ENCODE assay signal across 8 mouse cellular contexts in the genomic region with DNA sequence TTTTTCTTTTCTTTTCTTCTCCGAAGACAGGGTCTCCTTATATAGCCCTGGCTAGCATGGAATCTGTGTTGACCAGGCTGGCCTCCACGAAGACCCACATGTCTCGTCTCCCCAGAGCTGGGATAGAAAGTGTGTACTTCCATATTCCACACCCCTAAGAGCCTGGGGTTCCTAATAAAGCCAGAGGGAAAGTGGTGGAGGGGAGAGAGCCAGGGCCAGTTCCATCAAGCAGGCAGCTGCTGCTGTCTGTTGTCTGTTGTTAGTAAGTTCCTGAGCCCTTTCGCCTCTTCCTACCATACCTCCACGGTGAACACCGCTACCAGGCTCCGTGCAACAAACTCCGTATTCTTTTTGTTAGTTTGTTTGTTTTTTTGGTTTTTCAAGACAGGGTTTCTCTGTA. TPM values are rescaled to one million over a fixed set of nuclear protein-coding genes. Genes with fewer than 3 reads are reported as not detected.
DNase-seq lines count a peak whose midpoint lies in the region; ATAC-seq and TF ChIP-seq lines count a peak whose summit lies in the region.

No protein-coding gene starts in this region.

- H3K4me2 ChIP-seq in embryonic facial prominence, embryonic 15.5 days (replicated peaks) = peak overlapping the region; percentile 71
- H3K4me2 ChIP-seq in intestine, postnatal 0 days (replicated peaks; ENCODE audit: low read depth) = peak overlapping the region; percentile 67
- peak overlapping the region; percentile 59 for H3K4me2 ChIP-seq in neural tube, embryonic 14.5 days (ENCODE audit: low read depth, low read length)

- peaks cover 12% of the 10 kb centered on the region for H3K36me3 ChIP-seq in megakaryocyte, embryonic 14.5 days (replicated peaks; ENCODE audit: low read length)
- H3K36me3 ChIP-seq in embryonic facial prominence, embryonic 15.5 days = peaks cover 20% of the 10 kb centered on the region
- peaks cover 8% of the 10 kb centered on the region; the same call in 1 of the 2 replicates for H3K36me3 ChIP-seq in intestine, postnatal 0 days (ENCODE audit: control insufficient read depth, insufficient read depth)
- no peaks in the 10 kb centered on the region for H3K36me3 ChIP-seq in neural tube, embryonic 14.5 days (ENCODE audit: control insufficient read depth, insufficient read depth, low read length)

- peak overlapping the region; percentile 89 for H3K4me3 ChIP-seq in megakaryocyte, embryonic 14.5 days (replicated peaks)
- H3K4me3 ChIP-seq in embryonic facial prominence, embryonic 15.5 days (replicated peaks) = peak overlapping the region; percentile 65
- no peak overlapping the region for H3K4me3 ChIP-seq in intestine, postnatal 0 days (ENCODE audit: low read depth, low read length)
- no peak overlapping the region for H3K4me3 ChIP-seq in neural tube, embryonic 14.5 days (ENCODE audit: low read depth, low read length)

- no peaks in the 10 kb centered on the region for H3K9me3 ChIP-seq in megakaryocyte, embryonic 14.5 days
- no peaks in the 10 kb centered on the region for H3K9me3 ChIP-seq in embryonic facial prominence, embryonic 15.5 days (replicated peaks)
- no peaks in the 10 kb centered on the region for H3K9me3 ChIP-seq in intestine, postnatal 0 days (ENCODE audit: control insufficient read depth)
- H3K9me3 ChIP-seq in neural tube, embryonic 14.5 days (ENCODE audit: control insufficient read depth, low read length) = no peaks in the 10 kb centered on the region

- H3K27me3 ChIP-seq in megakaryocyte, embryonic 14.5 days (replicated peaks) = peaks cover 14% of the 10 kb centered on the region
- no peaks in the 10 kb centered on the region for H3K27me3 ChIP-seq in embryonic facial prominence, embryonic 15.5 days
- no peaks in the 10 kb centered on the region for H3K27me3 ChIP-seq in intestine, postnatal 0 days (replicated peaks; ENCODE audit: control insufficient read depth, insufficient read depth, low read length)
- no peaks in the 10 kb centered on the region for H3K27me3 ChIP-seq in neural tube, embryonic 14.5 days (ENCODE audit: control insufficient read depth, insufficient read depth, low read length)

- peaks cover 85% of the 10 kb centered on the region for H3K4me1 ChIP-seq in megakaryocyte, embryonic 14.5 days
- peaks cover 47% of the 10 kb centered on the region for H3K4me1 ChIP-seq in embryonic facial prominence, embryonic 15.5 days
- peaks cover 6% of the 10 kb centered on the region; the same call in 1 of the 2 replicates for H3K4me1 ChIP-seq in intestine, postnatal 0 days (replicated peaks; ENCODE audit: control insufficient read depth, insufficient read depth, low read length)
- H3K4me1 ChIP-seq in neural tube, embryonic 14.5 days (ENCODE audit: control insufficient read depth, insufficient read depth, low read length) = peaks cover 8% of the 10 kb centered on the region; the same call in 1 of the 2 replicates

- WGBS in embryonic facial prominence, embryonic 15.5 days = 32% methylated on average over 8 of the region's 8 CpGs
- 51% methylated on average over 8 of the region's 8 CpGs for WGBS in intestine, postnatal 0 days
- 49% methylated on average over 8 of the region's 8 CpGs for WGBS in neural tube, embryonic 14.5 days

- no peak for ATAC-seq in megakaryocyte, adult 5-6 weeks (ENCODE audit: poor library complexity, severe bottlenecking)
- ATAC-seq in embryonic facial prominence, embryonic 15.5 days (ENCODE audit: insufficient number of reproducible peaks, low FRiP score, low TSS enrichment, low read depth) = no peak
- no peak for ATAC-seq in intestine, postnatal 0 days
- ATAC-seq in neural tube, embryonic 14.5 days (ENCODE audit: low read depth) = no peak

- no peak for TF ChIP-seq CTCF in intestine, postnatal 0 days (IDR thresholded peaks at IDR 0.05; ENCODE audit: low read depth)

- H3K27ac ChIP-seq in embryonic facial prominence, embryonic 15.5 days (replicated peaks) = peak overlapping the region; percentile 98
- H3K27ac ChIP-seq in intestine, postnatal 0 days (ENCODE audit: low read depth, low read length) = no peak overlapping the region
- H3K27ac ChIP-seq in neural tube, embryonic 14.5 days (ENCODE audit: low read depth, low read length) = no peak overlapping the region

- DNase-seq in cerebellum, postnatal 25 days = no peak
- DNase-seq in urinary bladder, postnatal 10 days (ENCODE audit: low spot score) = no peak
- no peak for DNase-seq in left cerebral cortex, postnatal 25 days (ENCODE audit: low spot score in 2 of 2)

- intact Hi-C loops in left cerebral cortex, postnatal 25 days (cut with DNase I) = no loop called here

- no peak overlapping the region for H3K9ac ChIP-seq in embryonic facial prominence, embryonic 15.5 days
- no peak overlapping the region for H3K9ac ChIP-seq in intestine, postnatal 0 days (ENCODE audit: low read depth, low read length)
- no peak overlapping the region for H3K9ac ChIP-seq in neural tube, embryonic 14.5 days (replicated peaks; ENCODE audit: low read depth, low read length)

RNA-seq across cellular contexts. Expression of a gene that starts 2.0 kb away (rescaled TPM):
- polyA plus RNA-seq in megakaryocyte, embryonic 14.5 days (2012; ENCODE audit: insufficient read depth, low replicate concordance) = 75.3 and 689 TPM in 2 replicates
- 851 and 870 TPM in 2 replicates for total RNA-seq in megakaryocyte, adult 5-6 weeks (2015)
- total RNA-seq in megakaryocyte, adult 5-6 weeks (2017) = 1,185 and 1,205 TPM in 2 replicates
- 2,635 and 2,725 TPM in 2 replicates for polyA plus RNA-seq in embryonic facial prominence, embryonic 15.5 days (2015; fragmentation: Nextera tagmentation; extraction: Ambion mirVana)
- 725 and 759 TPM in 2 replicates for polyA plus RNA-seq in intestine, postnatal 0 days (2015; fragmentation: Nextera tagmentation; extraction: Ambion mirVana)
- polyA plus RNA-seq in neural tube, embryonic 14.5 days (2014; fragmentation: Nextera tagmentation; extraction: Ambion mirVana) = 50.7 and 166 TPM in 2 replicates
- 10 to 100 TPM; 19.6 to 21.3 TPM for total RNA-seq in left cerebral cortex, postnatal 25 days (2021)

RNA-seq across cellular contexts. Expression of a gene that starts 6.2 kb away (rescaled TPM):
- polyA plus RNA-seq in megakaryocyte, embryonic 14.5 days (2012; ENCODE audit: insufficient read depth, low replicate concordance) = 16.3 and 19.1 TPM in 2 replicates
- 28.2 and 32.4 TPM in 2 replicates for total RNA-seq in megakaryocyte, adult 5-6 weeks (2015)
- total RNA-seq in megakaryocyte, adult 5-6 weeks (2017) = 12.6 and 16.0 TPM in 2 replicates
- polyA plus RNA-seq in embryonic facial prominence, embryonic 15.5 days (2015; fragmentation: Nextera tagmentation; extraction: Ambion mirVana) = 52.7 and 53.7 TPM in 2 replicates
- 24.8 and 26.0 TPM in 2 replicates for polyA plus RNA-seq in intestine, postnatal 0 days (2015; fragmentation: Nextera tagmentation; extraction: Ambion mirVana)
- 58.4 and 66.0 TPM in 2 replicates for polyA plus RNA-seq in neural tube, embryonic 14.5 days (2014; fragmentation: Nextera tagmentation; extraction: Ambion mirVana)
- total RNA-seq in left cerebral cortex, postnatal 25 days (2021) = 10 to 100 TPM; 37.7 to 37.9 TPM

RNA-seq across cellular contexts. Expression of a gene that starts 14.8 kb away (rescaled TPM):
- polyA plus RNA-seq in megakaryocyte, embryonic 14.5 days (2012; ENCODE audit: insufficient read depth, low replicate concordance) = 8.6 and 29.8 TPM in 2 replicates
- total RNA-seq in megakaryocyte, adult 5-6 weeks (2015) = 3.5 and 5.1 TPM in 2 replicates
- 2.1 and 2.6 TPM in 2 replicates for total RNA-seq in megakaryocyte, adult 5-6 weeks (2017)
- 17.3 and 19.9 TPM in 2 replicates for polyA plus RNA-seq in embryonic facial prominence, embryonic 15.5 days (2015; fragmentation: Nextera tagmentation; extraction: Ambion mirVana)
- polyA plus RNA-seq in intestine, postnatal 0 days (2015; fragmentation: Nextera tagmentation; extraction: Ambion mirVana) = 3.3 and 4.2 TPM in 2 replicates
- polyA plus RNA-seq in neural tube, embryonic 14.5 days (2014; fragmentation: Nextera tagmentation; extraction: Ambion mirVana) = 74.9 and 84.7 TPM in 2 replicates
- 100 to 1,000 TPM; 165 to 180 TPM for total RNA-seq in left cerebral cortex, postnatal 25 days (2021)

RNA-seq across cellular contexts. Expression of a gene that starts 19.0 kb away (rescaled TPM):
- polyA plus RNA-seq in megakaryocyte, embryonic 14.5 days (2012; ENCODE audit: insufficient read depth, low replicate concordance) = 97.8 and 237 TPM in 2 replicates
- total RNA-seq in megakaryocyte, adult 5-6 weeks (2015) = 99.4 and 106 TPM in 2 replicates
- 36.6 and 41.5 TPM in 2 replicates for total RNA-seq in megakaryocyte, adult 5-6 weeks (2017)
- polyA plus RNA-seq in embryonic facial prominence, embryonic 15.5 days (2015; fragmentation: Nextera tagmentation; extraction: Ambion mirVana) = 54.6 and 61.4 TPM in 2 replicates
- 35.2 and 39.4 TPM in 2 replicates for polyA plus RNA-seq in intestine, postnatal 0 days (2015; fragmentation: Nextera tagmentation; extraction: Ambion mirVana)
- polyA plus RNA-seq in neural tube, embryonic 14.5 days (2014; fragmentation: Nextera tagmentation; extraction: Ambion mirVana) = 33.9 and 35.4 TPM in 2 replicates
- total RNA-seq in left cerebral cortex, postnatal 25 days (2021) = 10 to 100 TPM; 16.4 to 16.8 TPM

RNA-seq across cellular contexts. Expression of a gene that starts 29.0 kb away (rescaled TPM):
- polyA plus RNA-seq in megakaryocyte, embryonic 14.5 days (2012; ENCODE audit: insufficient read depth, low replicate concordance) = 1,441 and 3,817 TPM in 2 replicates
- total RNA-seq in megakaryocyte, adult 5-6 weeks (2015) = 46.5 and 53.3 TPM in 2 replicates
- total RNA-seq in megakaryocyte, adult 5-6 weeks (2017) = 34.0 and 38.2 TPM in 2 replicates
- polyA plus RNA-seq in embryonic facial prominence, embryonic 15.5 days (2015; fragmentation: Nextera tagmentation; extraction: Ambion mirVana) = 56.7 and 68.1 TPM in 2 replicates
- 7.2 and 7.6 TPM in 2 replicates for polyA plus RNA-seq in intestine, postnatal 0 days (2015; fragmentation: Nextera tagmentation; extraction: Ambion mirVana)
- 3.4 and 4.1 TPM in 2 replicates for polyA plus RNA-seq in neural tube, embryonic 14.5 days (2014; fragmentation: Nextera tagmentation; extraction: Ambion mirVana)
- 10 to 100 TPM; 20.4 to 24.3 TPM for total RNA-seq in left cerebral cortex, postnatal 25 days (2021)

Comparison
In these comparisons a context has a peak if more than half of its experiments do, and no peak if none do; other contexts are left out.
1. H3K4me3 ChIP-seq: peak in megakaryocyte, embryonic 14.5 days (single experiment) and embryonic facial prominence, embryonic 15.5 days (single experiment); none in intestine, postnatal 0 days (single experiment) and neural tube, embryonic 14.5 days (single experiment).
2. Peak in every context shown above with its lines, with median percentiles within 50 percentile points of each other: H3K4me2 ChIP-seq.